ENCODE assay signal across 8 mouse cellular contexts in genomic region chr8:72547802-72548643, GRCm38 (mm10). TPM values are rescaled to one million over a fixed set of nuclear protein-coding genes. Genes with fewer than 3 reads are reported as not detected.
A peak's percentile ranks its signal among the peaks of the same experiment; 100 is the strongest.
DNase-seq lines count a peak whose midpoint lies in the region; ATAC-seq and TF ChIP-seq lines count a peak whose summit lies in the region.

Gene Med26, minus strand, starts transcription at chr8:72548270.

- H3K9me3 ChIP-seq in erythroblast, embryonic 14.5 days (ENCODE audit: control insufficient read depth, low read length): no peaks in the 10 kb centered on the region
- H3K9me3 ChIP-seq in heart, embryonic 11.5 days (replicated peaks; ENCODE audit: control insufficient read depth, low read length): no peaks in the 10 kb centered on the region
- no peaks in the 10 kb centered on the region for H3K9me3 ChIP-seq in kidney, embryonic 16.5 days (ENCODE audit: low read length)

- H3K27ac ChIP-seq in heart, embryonic 11.5 days (ENCODE audit: low read depth, low read length): peak within 1 kb of the TSS; percentile 89
- peak within 1 kb of the TSS; percentile 97 for H3K27ac ChIP-seq in kidney, embryonic 16.5 days (ENCODE audit: low read length)
- peak within 1 kb of the TSS; percentile 54 for H3K27ac ChIP-seq in liver, adult 2 months (replicated peaks; ENCODE audit: insufficient read depth, low read depth, low read length)

- peak within 1 kb of the TSS; percentile 85 for H3K4me2 ChIP-seq in heart, embryonic 11.5 days
- peak within 1 kb of the TSS; percentile 92 for H3K4me2 ChIP-seq in kidney, embryonic 16.5 days (replicated peaks; ENCODE audit: low read depth, low read length)
- peak within 1 kb of the TSS; percentile 99 for H3K4me2 ChIP-seq in myocyte (ENCODE audit: low read depth)

- WGBS in heart, embryonic 11.5 days (ENCODE audit: insufficient replicate concordance): 0% methylated on average over 68 of the region's 92 CpGs
- WGBS in kidney, embryonic 16.5 days: under 1% methylated on average over 91 of the region's 92 CpGs
- under 1% methylated on average over 82 of the region's 92 CpGs for WGBS in liver, adult 2 months

- peak; percentile 95 for ATAC-seq in heart, embryonic 11.5 days (replicated peaks; ENCODE audit: insufficient number of reproducible peaks, low FRiP score, low TSS enrichment)
- peak; percentile 97 for ATAC-seq in kidney, embryonic 16.5 days (ENCODE audit: low FRiP score, low TSS enrichment)

- H3K4me3 ChIP-seq in C2C12 (ENCODE audit: insufficient read depth, poor library complexity, severe bottlenecking) (peak within 1 kb of the TSS; percentile 97), myocyte (peak within 1 kb of the TSS; percentile 92)
- peak within 1 kb of the TSS; percentile 98 for H3K4me3 ChIP-seq in erythroblast, embryonic 14.5 days (replicated peaks)
- peak within 1 kb of the TSS; percentile 88 for H3K4me3 ChIP-seq in heart, embryonic 11.5 days (ENCODE audit: low read depth, low read length)
- H3K4me3 ChIP-seq in kidney, embryonic 16.5 days (ENCODE audit: low read length): peak within 1 kb of the TSS; percentile 98
- peak within 1 kb of the TSS; percentile 82 for H3K4me3 ChIP-seq in liver, adult 2 months (ENCODE audit: insufficient read depth, low read depth, low read length)

- TF ChIP-seq CTCF in C2C12 (IDR thresholded peaks at IDR 0.05; ENCODE audit: control insufficient read depth, insufficient read depth, insufficient read length): no peak
- no peak for TF ChIP-seq CTCF in brain, embryonic 14.5 days (IDR thresholded peaks at IDR 0.05; ENCODE audit: borderline replicate concordance, extremely low read depth, insufficient read depth, insufficient read length)
- TF ChIP-seq CTCF in liver, adult 2 months (IDR thresholded peaks at IDR 0.05; ENCODE audit: low read depth, low read length): no peak

- H3K27me3 ChIP-seq in C2C12 (ENCODE audit: control insufficient read depth, insufficient read depth, insufficient read length): no peaks in the 10 kb centered on the region
- no peaks in the 10 kb centered on the region for H3K27me3 ChIP-seq in erythroblast, embryonic 14.5 days (ENCODE audit: control insufficient read depth)
- no peaks in the 10 kb centered on the region for H3K27me3 ChIP-seq in heart, embryonic 11.5 days (ENCODE audit: control insufficient read depth, insufficient read depth, low read length)
- H3K27me3 ChIP-seq in kidney, embryonic 16.5 days (ENCODE audit: insufficient read depth, low read length): no peaks in the 10 kb centered on the region
- H3K27me3 ChIP-seq in liver, adult 2 months (ENCODE audit: control insufficient read depth, insufficient read depth, low read length): no peaks in the 10 kb centered on the region
- no peaks in the 10 kb centered on the region for H3K27me3 ChIP-seq in myocyte (ENCODE audit: control insufficient read depth, insufficient read depth, insufficient read length)
- H3K27me3 ChIP-seq in splenic B cell, adult 2 months (ENCODE audit: control insufficient read depth, insufficient read depth, low read length, poor library complexity, severe bottlenecking): no peaks in the 10 kb centered on the region

- peaks cover 22% of the 10 kb centered on the region for H3K36me3 ChIP-seq in C2C12 (ENCODE audit: control insufficient read depth, insufficient read depth)
- peaks cover 33% of the 10 kb centered on the region for H3K36me3 ChIP-seq in erythroblast, embryonic 14.5 days (ENCODE audit: control insufficient read depth)
- no peaks in the 10 kb centered on the region for H3K36me3 ChIP-seq in heart, embryonic 11.5 days (ENCODE audit: control insufficient read depth, insufficient read depth, low read length)
- H3K36me3 ChIP-seq in kidney, embryonic 16.5 days (ENCODE audit: insufficient read depth, low read length): peaks cover 10% of the 10 kb centered on the region; the same call in 1 of the 2 replicates
- H3K36me3 ChIP-seq in liver, adult 2 months (ENCODE audit: control insufficient read depth, insufficient read depth, low read length): no peaks in the 10 kb centered on the region; the same call in 1 of the 2 replicates
- H3K36me3 ChIP-seq in myocyte (ENCODE audit: control insufficient read depth, insufficient read depth): no peaks in the 10 kb centered on the region
- peaks cover 2% of the 10 kb centered on the region for H3K36me3 ChIP-seq in splenic B cell, adult 2 months (ENCODE audit: control insufficient read depth, insufficient read depth, low read length, poor library complexity, severe bottlenecking)

- H3ac ChIP-seq in C2C12 (ENCODE audit: control insufficient read depth, insufficient read length, low read depth): peak within 1 kb of the TSS; percentile 94
- peak within 1 kb of the TSS; percentile 58 for H3ac ChIP-seq in myocyte (ENCODE audit: control insufficient read depth, insufficient read length)

- TF ChIP-seq POLR2A in brain, embryonic 14.5 days (IDR thresholded peaks at IDR 0.05; ENCODE audit: borderline replicate concordance, extremely low read depth, insufficient read depth, insufficient read length, poor library complexity, severe bottlenecking): peak; percentile 65
- TF ChIP-seq POLR2A in liver, adult 2 months (IDR thresholded peaks at IDR 0.05; ENCODE audit: extremely low read depth, insufficient read depth, low read length): peak; percentile 76; the same call in 1 of the 2 replicates
- TF ChIP-seq POLR2A in myocyte (IDR thresholded peaks at IDR 0.05; ENCODE audit: insufficient read length, low read depth): peak; percentile 92

- peak within 1 kb of the TSS; percentile 91 for H3K9ac ChIP-seq in heart, embryonic 11.5 days (ENCODE audit: low read depth, low read length)
- peak within 1 kb of the TSS; percentile 87 for H3K9ac ChIP-seq in kidney, embryonic 16.5 days (replicated peaks; ENCODE audit: low read length)
- peak within 1 kb of the TSS; percentile 93 for H3K9ac ChIP-seq in liver, adult 2 months (ENCODE audit: low read depth, low read length)

- H3K4me1 ChIP-seq in erythroblast, embryonic 14.5 days (ENCODE audit: control insufficient read depth): peaks cover 49% of the 10 kb centered on the region
- peaks cover 13% of the 10 kb centered on the region for H3K4me1 ChIP-seq in heart, embryonic 11.5 days (ENCODE audit: control insufficient read depth, insufficient read depth, low read length)
- peaks cover 26% of the 10 kb centered on the region for H3K4me1 ChIP-seq in kidney, embryonic 16.5 days (ENCODE audit: insufficient read depth, low read length)
- peaks cover 12% of the 10 kb centered on the region for H3K4me1 ChIP-seq in liver, adult 2 months (ENCODE audit: control insufficient read depth, insufficient read depth, low read length)

- peak; percentile 100 for DNase-seq in brain, embryonic 14.5 days (ENCODE audit: low read depth)
- peak; percentile 96 for DNase-seq in liver, adult 2 months (ENCODE audit: extremely low read depth, low read depth, low spot score)
- peak; percentile 98 for DNase-seq in splenic B cell, adult 2 months (ENCODE audit: low read depth, low spot score)

- H3K79me2 ChIP-seq in C2C12 (ENCODE audit: control insufficient read depth, insufficient read depth) (peaks cover 73% of the 10 kb centered on the region), myocyte (ENCODE audit: control insufficient read depth, insufficient read depth) (peaks cover 51% of the 10 kb centered on the region)
- H3K79me2 ChIP-seq in liver, adult 2 months (ENCODE audit: control insufficient read depth, insufficient read depth, low read length): peaks cover 44% of the 10 kb centered on the region

- H3K79me3 ChIP-seq in C2C12 (ENCODE audit: low read depth): peaks cover 55% of the 10 kb centered on the region

TF ChIP-seq in C2C12, 6 proteins besides CTCF, POLR2A, EP300 and RAD21:
- peak; percentile 59 for TF ChIP-seq MAX (IDR thresholded peaks at IDR 0.05)
- no peak for TF ChIP-seq FOSL1 (IDR thresholded peaks at IDR 0.05; ENCODE audit: insufficient read depth, low read length, poor library complexity, severe bottlenecking)

TF ChIP-seq in myocyte, 11 proteins besides CTCF, POLR2A, EP300 and RAD21:
- TF ChIP-seq POLR2AphosphoS2 (IDR thresholded peaks at IDR 0.05; ENCODE audit: insufficient read length, low read depth): peak; percentile 83
- no peak for TF ChIP-seq CEBPB (IDR thresholded peaks at IDR 0.05; ENCODE audit: insufficient read depth, poor library complexity, severe bottlenecking)
- TF ChIP-seq TCF3 (IDR thresholded peaks at IDR 0.05; ENCODE audit: insufficient read length, low read depth): no peak
- no peak for TF ChIP-seq E2F4 (IDR thresholded peaks at IDR 0.05; ENCODE audit: insufficient read depth)
- TF ChIP-seq SRF (IDR thresholded peaks at IDR 0.05; ENCODE audit: control insufficient read depth, insufficient read length, low read depth): peak; percentile 31
- no peak for TF ChIP-seq USF1 (IDR thresholded peaks at IDR 0.05; ENCODE audit: low read depth)
- TF ChIP-seq TCF12 (IDR thresholded peaks at IDR 0.05; ENCODE audit: insufficient read depth, poor library complexity, severe bottlenecking): no peak
- TF ChIP-seq MAX (IDR thresholded peaks at IDR 0.05; ENCODE audit: low read depth): no peak
- TF ChIP-seq REST (IDR thresholded peaks at IDR 0.05; ENCODE audit: insufficient read depth, insufficient read length): no peak
- TF ChIP-seq MYOG (IDR thresholded peaks at IDR 0.05; ENCODE audit: control insufficient read depth in 1 of 3, insufficient read depth in 1 of 3, insufficient read length in 2 of 3, low read depth in 2 of 3): peak in 1 of 3 experiments; percentile 14
- TF ChIP-seq MYOD1 (IDR thresholded peaks at IDR 0.05; ENCODE audit: control insufficient read depth in 1 of 3, insufficient read length in 2 of 3, low read depth in 2 of 3): peak in 1 of 3 experiments; percentile 35

RNA-seq across cellular contexts. Expression of gene Med26, which starts in this region (rescaled TPM):
- polyA plus RNA-seq in C2C12 (2012; fragmentation: generic; extraction: Trizol) (7.8 TPM), myocyte (2012; fragmentation: generic; extraction: Trizol) (7.6 TPM)
- 16.5 and 18.6 TPM in 2 replicates for polyA plus RNA-seq in brain, embryonic 14.5 days (2012; rRNA removed)
- 3.0 and 3.1 TPM in 2 replicates for polyA plus RNA-seq in erythroblast, embryonic 14.5 days (2012)
- 8.5 and 9.0 TPM in 2 replicates for polyA plus RNA-seq in heart, embryonic 11.5 days (2014; fragmentation: Nextera tagmentation; extraction: Ambion mirVana)
- polyA plus RNA-seq in kidney, embryonic 16.5 days (2015; fragmentation: Nextera tagmentation; extraction: Ambion mirVana): 18.7 and 18.9 TPM in 2 replicates
- 1.3 and 1.8 TPM in 2 replicates for total RNA-seq in liver, adult 2 months (2014; rRNA removed)
- 4.4 and 6.0 TPM in 2 replicates for polyA plus RNA-seq in liver, adult 2 months (2012; rRNA removed)

Comparison
In these comparisons a context has a peak if more than half of its experiments do, and no peak if none do; other contexts are left out.
1. Peak in every context shown above with its lines: DNase-seq, ATAC-seq, H3K4me3 ChIP-seq and H3K27ac ChIP-seq.